Mouse (Mus musculus) ES-CJ7 (cell line): Measurements from ENCODE around the gene Mst1.
A peak's percentile ranks its signal among the peaks of the same experiment; 100 is the strongest.

ENCODE experiments used
- DNase-seq: peaks from one replicate; pipeline ENCODE4 v3.0.0; 2011; ENCODE audit warnings: low read depth, low spot score

Gene Mst1

GRCm38 (mm10) chr9:108056361-108057261, 23.6 kb upstream of the Mst1 start:
- DNase-seq, result no peak

GRCm38 (mm10) chr9:108057262-108057562, 23.0 kb upstream of the Mst1 start:
- no peak for DNase-seq

- DNase-seq, result no peak
These were observed 21.9 kb upstream of the Mst1 start for GRCm38 (mm10) chr9:108058291-108058690.

- DNase-seq, result no peak
These were observed 18.1 kb upstream of the Mst1 start for GRCm38 (mm10) chr9:108062142-108062541.

GRCm38 (mm10) chr9:108063361-108063760, 16.9 kb upstream of the Mst1 start:
- no peak for DNase-seq

- peak; percentile 73 for DNase-seq
These were observed 14.7 kb upstream of the Mst1 start for GRCm38 (mm10) chr9:108065491-108066011.

- no peak for DNase-seq
These were observed 13.0 kb upstream of the Mst1 start for GRCm38 (mm10) chr9:108067199-108067598.

GRCm38 (mm10) chr9:108067900-108068299, 12.3 kb upstream of the Mst1 start:
- peak; percentile 90 for DNase-seq

GRCm38 (mm10) chr9:108069007-108069406, 11.2 kb upstream of the Mst1 start:
- no peak for DNase-seq

- DNase-seq, result no peak
These were observed 10.7 kb upstream of the Mst1 start for GRCm38 (mm10) chr9:108069529-108069928.

GRCm38 (mm10) chr9:108071801-108072200, 8.4 kb upstream of the Mst1 start:
- DNase-seq, result no peak

- DNase-seq, result no peak
These were observed 7.7 kb upstream of the Mst1 start for GRCm38 (mm10) chr9:108072481-108072924.

GRCm38 (mm10) chr9:108073141-108073930, 6.9 kb upstream of the Mst1 start:
- no peak for DNase-seq

- DNase-seq, result peak; percentile 41
These were observed 2.3 kb downstream of the Mst1 start for GRCm38 (mm10) chr9:108082549-108082948.

GRCm38 (mm10) chr9:108082988-108083431, 2.8 kb downstream of the Mst1 start, which contains the start of gene Rnf123:
Gene Rnf123 (minus strand): TSS chr9:108083346.
- no peak for DNase-seq

- DNase-seq, result no peak
These were observed 3.3 kb downstream of the Mst1 start for GRCm38 (mm10) chr9:108083561-108083960.

GRCm38 (mm10) chr9:108085261-108085660, 5.0 kb downstream of the Mst1 start:
- no peak for DNase-seq

GRCm38 (mm10) chr9:108090611-108091120, 10.4 kb downstream of the Mst1 start:
- no peak for DNase-seq

GRCm38 (mm10) chr9:108093586-108093985, 13.3 kb downstream of the Mst1 start:
- DNase-seq, result no peak

GRCm38 (mm10) chr9:108094184-108094941, 14.1 kb downstream of the Mst1 start, which contains the start of gene Apeh:
Gene Apeh (minus strand): TSS chr9:108094606.
- DNase-seq, result peak; percentile 96

GRCm38 (mm10) chr9:108094998-108095411, 14.8 kb downstream of the Mst1 start:
- no peak for DNase-seq
